Mouse (Mus musculus): ENCODE data around the gene Cntn6.
A peak's percentile ranks its signal among the peaks of the same experiment; 100 is the strongest.

Gene Cntn6

DNA sequence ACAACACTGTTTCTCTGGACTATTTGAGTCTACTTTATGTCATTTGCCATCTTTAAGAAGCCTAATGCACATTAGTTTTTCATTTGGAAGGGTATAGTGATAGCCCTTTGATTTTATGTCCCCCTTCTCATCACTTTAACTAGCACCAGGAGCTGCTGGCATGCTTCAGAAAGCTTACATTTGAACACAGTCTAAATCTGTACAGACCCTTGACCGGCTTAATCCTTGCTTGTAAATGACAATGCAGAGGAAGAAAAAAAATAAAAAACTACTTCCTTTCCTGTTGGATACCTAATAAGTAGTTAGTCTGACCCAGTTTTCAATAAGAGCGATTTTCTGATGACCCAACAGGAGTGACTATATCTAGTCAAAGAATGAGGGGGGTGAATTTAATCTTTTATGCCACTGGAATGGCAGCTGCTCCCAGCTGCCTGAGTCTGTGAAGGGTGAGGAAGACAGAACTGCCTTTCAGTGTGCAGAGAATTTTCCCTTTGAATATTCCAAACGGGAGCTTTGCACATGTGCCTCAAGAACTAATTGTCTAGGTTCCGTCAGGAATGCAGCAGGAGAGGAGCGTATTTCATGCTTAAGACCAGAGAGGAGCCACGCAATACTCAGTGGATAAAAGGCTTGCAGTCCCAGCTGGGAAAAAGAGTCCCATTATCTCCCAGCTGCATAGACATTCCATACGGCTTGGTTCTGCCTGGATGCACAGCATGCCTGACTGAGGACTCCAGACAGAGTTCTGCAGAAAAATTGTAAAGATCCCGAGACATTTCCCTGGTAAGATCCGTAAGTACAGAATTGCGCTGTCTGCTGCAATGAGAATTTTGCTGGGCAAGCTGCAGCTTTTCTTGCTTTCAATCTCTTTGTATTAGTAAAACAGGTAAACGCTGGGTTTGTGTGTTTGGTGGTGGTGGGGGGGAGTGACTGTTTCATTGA, at the start of gene Cntn6:
Cntn6 (plus strand) TSS at position 301 of the 942 bp plus-strand sequence.
- DNase-seq (ENCODE audit: extremely low spot score) = peak; percentile 25

DNA sequence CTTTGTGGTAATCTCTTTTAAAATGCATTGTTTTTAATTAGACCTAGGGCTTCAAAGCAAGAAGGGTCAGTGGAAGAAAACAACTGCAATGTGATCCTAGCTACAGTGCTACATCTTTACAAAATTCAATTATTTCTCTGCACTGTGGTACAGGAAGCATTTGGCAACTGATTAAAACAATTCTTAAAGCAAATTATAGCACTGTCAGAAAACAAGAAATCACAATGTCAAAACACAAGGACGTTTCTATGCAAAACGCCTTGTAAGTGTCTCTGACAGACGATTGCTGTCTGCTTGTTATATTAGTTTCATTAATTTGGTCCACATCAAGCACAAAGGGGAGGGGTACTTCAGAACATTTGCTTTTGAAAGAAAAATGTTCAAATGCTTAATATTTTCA, 48.9 kb upstream of the Cntn6 start:
- DNase-seq (ENCODE audit: extremely low spot score) = no peak

DNA sequence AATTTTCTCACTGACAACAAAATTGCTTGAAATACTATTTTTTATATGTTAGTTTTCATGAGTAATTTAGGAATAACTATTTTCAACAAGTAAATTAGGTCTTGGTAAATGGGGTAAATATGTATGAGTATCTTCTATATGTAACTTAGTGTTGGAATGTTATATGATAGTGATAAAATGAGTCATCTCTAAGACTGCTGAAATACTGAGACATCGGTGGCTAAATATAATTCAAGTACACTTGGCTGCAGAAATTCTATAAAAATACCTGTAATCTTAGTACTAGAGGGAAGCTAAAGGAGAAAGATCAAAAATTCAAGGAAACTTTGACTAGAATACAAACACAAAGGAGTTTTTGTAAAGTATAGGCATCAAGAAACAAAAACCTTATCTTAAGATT, 21.9 kb upstream of the Cntn6 start:
- no peak for DNase-seq (ENCODE audit: extremely low spot score)

DNA sequence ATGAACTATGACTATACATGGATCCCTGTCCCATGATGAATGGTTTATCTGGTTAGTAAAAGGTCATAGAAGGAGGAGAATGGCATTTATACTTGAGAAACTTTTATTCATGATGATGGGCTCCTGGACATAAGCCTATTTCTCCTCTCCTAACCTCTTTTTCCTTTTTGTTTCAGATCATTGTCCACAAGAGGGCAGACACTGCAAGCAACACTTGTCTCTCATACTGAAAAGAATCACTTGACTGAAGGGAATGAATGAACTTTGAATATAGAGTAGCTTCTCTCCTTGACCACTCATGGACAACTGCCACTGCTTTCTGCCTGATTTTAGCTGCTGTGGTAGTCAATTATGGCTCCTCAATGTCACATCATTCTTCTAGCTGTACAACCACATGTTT, 13.3 kb upstream of the Cntn6 start:
- peak; percentile 4 for DNase-seq (ENCODE audit: extremely low spot score)

DNA sequence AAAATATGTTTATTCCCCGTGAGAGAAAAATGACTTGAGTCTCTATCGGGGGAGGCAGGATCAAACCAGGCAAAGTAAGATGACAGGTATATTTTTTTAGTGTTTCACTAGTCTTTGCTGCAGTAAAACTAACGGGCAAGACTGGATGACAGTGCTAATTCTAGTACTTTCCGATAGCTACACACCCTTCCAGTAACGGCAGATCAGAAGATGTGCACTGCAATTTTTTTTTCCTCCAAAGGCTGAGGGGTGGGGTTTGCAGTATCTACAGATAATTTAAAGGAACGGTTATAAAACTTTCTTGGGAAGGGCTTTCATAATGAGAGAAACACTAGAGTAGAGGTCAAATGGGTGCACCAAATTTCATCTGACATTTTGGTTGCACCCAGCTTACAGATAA, 869 bp downstream of the Cntn6 start:
- no peak for DNase-seq (ENCODE audit: extremely low spot score)

DNA sequence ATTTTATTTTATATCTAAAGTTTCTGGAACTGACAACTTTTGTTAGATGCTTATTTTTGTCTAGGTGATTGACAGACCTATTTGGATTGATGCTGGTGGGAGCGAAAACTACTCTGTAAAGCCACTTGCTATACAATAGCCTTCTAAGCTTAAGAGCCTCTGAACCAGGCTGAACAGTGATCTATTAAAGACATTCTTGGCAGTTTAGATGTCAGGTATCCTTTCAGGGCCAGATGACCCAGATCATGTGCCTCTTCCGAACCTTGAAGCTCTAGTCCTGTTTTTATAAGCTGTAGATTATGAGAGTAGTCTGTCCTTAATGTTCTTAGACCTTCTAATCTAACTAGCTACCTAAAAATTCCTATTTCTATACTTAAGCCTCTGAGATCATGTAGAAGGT, 3.2 kb downstream of the Cntn6 start:
- no peak for DNase-seq (ENCODE audit: extremely low spot score)

DNA sequence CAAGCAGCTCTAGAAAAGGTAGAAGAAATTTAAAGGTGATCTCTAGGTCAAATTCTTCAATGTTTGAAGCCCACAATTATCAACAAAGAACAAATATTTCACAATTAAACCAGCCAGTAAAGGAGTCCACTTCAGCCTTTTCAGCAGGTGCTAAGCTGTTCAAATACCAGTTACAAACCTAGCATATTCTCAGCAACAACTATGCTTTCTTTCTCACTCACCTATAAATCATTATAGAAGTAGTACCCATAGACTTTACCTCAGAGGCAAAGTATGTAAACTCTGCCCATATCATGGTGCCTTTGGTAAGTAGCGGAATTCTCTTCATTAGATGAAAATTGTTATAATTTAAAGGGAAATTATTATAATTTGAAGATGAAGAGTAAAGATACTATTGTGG, 71.4 kb downstream of the Cntn6 start:
- no peak for DNase-seq (ENCODE audit: extremely low spot score)

DNA sequence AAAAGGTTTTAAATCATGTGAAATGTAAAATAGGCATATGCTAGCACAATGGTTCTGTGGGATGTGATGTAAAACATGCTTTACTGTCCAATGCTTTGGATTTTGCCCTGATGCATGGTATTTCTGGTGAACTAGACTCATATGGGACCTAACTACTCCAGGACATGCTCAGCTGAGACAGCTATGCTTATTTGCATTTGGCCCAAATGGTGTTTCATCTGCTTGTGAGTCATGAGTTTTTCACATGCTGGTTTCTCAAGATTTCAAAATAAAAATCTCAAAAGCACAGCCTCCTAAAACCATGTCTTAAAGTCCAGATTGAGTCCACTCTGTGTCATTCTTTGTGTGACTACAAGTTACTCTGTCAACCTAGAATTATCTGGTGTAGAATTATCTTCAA, 77.0 kb downstream of the Cntn6 start:
- no peak for DNase-seq (ENCODE audit: extremely low spot score)

DNA sequence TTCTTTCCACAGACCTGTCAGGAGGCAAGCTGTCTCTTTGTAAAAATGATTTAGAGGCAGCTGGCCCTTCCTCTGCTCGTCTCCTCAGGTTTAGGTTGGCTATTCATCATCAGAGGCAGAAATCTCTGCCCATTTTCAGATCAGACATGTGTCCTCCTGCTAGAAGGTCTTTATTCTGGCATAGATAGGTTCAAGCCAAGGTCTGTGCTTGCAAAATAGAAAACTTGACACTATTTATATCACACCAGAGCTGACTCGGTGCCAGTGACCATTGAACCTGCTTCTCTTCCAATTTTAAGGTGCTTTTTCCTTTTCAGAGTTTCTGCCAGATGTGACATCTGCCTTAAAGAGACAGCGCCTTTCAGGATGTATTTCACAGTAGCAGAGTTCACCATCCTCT, 95.4 kb downstream of the Cntn6 start:
- DNase-seq (ENCODE audit: extremely low spot score) = no peak

DNA sequence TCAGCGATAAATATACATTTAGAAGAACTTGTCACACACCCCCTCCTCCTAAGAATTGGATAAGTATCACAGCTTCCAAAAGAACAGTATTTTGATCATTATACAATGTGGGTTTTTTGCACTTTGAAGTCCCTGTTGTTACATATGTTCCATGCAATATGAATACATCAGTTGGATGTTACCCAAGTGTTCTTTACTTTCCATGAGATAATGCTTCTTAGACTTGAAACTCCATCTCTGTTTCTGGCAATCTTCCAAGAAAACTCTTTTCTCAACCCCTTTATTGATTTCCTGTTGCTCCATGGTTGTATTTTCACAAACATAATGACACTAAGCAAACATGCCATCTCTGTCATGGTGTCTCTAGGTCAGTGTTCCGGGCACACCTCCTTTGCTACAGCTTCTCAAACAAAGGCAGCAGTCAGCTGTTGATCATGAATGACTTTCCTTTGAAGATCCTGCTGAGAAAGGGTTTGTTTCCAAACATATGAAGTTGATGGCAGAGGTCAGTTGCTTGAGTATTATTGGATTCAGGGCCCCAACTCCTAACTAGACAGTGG, 108.3 kb downstream of the Cntn6 start:
- no peak for DNase-seq (ENCODE audit: extremely low spot score)

DNA sequence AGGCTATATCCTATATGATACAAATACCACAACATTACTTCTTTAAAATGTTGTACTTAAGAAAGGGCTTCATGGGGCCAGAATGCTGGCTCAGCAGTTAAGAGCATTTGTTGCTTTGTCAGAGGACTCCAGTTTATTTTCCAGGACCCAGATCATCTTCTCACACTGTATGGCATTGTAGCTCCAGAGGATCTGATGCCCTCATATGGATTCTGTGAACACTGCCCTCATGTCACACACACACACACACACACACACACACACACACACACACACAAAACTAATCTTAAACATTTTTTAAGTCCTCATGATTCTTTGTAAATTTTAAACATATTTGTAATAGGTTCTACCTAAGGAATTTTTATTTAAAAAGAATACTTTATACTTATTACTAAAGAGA, 110.3 kb downstream of the Cntn6 start:
- DNase-seq (ENCODE audit: extremely low spot score) = no peak

DNA sequence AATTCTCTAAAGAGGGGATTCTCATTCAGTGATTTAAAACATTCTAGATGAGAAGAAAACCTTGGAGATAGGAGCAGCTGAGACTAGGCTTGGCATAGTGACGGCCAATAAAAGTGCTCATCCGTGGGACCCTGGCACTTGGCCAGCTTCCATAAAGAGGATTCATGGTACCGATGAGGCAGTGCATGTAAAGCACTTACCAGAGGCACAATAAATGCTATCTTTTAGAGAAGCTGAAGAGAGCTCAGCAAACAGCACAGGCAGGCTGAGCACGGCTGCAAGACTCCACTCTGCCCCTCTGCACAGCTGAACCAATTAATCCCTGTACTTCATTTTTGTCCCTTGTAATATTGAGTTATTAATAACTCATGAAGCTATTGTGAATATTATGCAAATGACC, 110.8 kb downstream of the Cntn6 start:
- DNase-seq (ENCODE audit: extremely low spot score) = no peak

DNA sequence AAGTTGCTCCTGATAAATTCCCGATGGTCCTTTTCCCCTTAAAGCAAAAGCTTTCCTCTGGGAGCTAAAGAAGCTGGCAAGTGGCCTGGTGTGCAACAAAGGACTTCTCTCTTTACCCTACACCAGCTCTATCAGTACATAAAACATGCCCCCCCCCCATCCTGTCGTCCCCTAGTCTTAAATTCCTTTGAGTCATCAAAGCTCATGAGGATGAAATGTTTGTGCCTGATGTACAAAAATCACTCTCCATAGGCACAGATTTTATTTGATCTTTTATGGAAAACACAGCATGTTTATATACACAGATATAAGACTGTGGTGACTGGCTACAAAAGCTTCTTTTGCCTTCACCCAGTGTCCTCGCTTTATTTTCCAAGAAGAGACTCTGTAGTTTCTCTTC, 112.6 kb downstream of the Cntn6 start:
- DNase-seq (ENCODE audit: extremely low spot score) = no peak

DNA sequence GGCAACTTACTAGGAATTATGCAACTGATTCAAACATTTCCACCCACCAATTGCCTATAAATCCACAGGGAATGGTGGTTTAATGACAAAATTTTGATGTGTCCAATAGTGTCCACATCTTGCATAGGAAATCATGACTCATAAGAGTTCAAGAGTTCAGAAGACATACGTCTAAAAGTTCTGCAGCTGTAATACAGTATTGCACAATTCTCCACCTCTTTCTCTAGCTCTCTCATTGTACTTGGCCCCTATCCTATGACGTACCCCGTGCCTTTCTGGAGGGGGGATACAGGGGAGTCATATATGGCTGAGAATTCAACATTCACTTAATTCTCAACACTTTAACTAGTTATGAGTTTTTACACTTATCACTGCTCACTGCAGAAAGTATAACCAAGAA, 160.9 kb downstream of the Cntn6 start:
- DNase-seq (ENCODE audit: extremely low spot score) = no peak

DNA sequence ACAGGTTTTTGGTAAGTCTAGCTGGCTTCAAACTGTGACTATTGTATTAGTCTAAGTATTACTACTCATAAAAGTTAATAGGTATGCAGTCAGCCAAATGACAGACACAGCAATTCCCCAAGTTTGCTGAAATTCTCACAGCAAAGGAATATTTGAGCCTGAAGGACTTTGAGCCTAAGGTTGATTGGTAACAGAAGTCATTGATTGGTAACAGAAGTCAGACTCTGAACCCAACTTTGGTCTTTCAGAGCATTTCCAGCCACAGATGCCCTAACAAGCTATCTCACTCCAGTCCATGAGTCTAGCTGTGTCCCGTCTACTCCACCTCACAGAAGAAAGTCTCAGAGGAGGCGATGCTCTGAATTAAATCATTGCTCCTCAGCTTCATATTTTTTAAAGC, 176.1 kb downstream of the Cntn6 start:
- DNase-seq (ENCODE audit: extremely low spot score) = no peak

DNA sequence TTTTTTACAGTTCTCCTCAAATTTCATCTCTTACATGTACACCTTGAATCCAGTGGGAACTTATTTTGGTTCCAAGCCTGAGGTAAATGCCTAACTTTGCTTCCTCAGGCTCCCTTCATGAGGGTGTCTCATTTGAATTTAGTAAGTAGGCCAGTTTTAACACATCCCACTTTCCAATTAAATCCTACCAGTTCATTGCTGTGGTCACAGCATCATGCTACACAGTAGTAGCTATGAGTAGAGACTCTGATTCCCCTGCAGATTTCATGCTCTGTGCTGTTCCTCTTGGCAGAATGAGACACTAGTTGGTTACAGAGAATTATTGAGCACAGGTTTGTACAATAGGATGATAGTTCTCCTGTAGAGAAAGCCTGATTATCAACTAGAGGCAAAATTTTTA, 181.7 kb downstream of the Cntn6 start:
- no peak for DNase-seq (ENCODE audit: extremely low spot score)

DNA sequence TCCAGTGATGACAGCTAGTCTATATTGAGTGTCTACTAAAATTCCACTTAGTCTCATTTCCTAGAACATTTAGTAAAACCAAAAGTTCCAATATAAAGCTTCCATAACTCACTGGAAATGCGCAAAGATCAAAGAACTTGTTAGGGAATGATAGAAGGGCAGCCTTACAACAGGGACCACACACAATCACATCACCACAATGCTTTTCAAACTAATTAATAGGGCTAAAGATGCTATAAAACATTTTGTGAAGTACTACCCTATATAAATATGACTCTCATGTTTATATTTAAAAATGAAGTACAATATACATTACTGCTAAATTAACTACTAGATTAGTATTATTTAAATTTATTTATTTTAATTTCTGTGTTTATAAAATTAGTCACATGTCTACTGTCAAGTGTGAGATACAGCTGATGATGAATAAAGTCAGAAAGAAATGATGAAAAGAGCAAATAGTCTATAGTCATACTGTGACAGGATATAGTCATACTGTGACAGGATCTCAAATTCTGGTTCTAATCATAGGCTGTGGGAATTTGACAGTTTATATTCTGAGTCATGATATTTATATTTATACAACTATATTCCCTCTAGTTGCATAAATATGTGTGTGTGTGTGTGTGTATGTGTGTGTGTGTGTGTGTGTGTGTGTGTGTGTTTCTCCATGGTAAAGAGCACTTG, 187.4 kb downstream of the Cntn6 start:
- no peak for DNase-seq (ENCODE audit: extremely low spot score)

DNA sequence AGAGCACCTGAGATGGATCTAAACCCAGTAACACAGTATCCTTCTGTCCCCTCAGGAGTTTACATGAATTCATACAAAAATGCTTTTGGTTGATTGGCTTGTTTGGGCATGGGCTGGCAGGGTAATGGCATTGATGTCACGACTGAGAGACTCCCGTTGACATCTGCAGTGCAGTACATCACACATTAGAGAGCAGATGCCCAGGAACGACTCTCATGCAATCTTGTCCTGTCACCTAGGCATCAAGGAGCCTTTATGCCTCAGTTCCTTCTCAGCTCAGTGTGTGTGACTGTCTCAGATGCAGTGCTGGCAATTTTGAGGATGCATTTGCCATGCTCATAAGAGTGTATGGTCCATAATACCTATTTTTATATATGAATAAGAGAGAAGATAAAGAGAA, 195.4 kb downstream of the Cntn6 start:
- DNase-seq (ENCODE audit: extremely low spot score) = no peak

DNA sequence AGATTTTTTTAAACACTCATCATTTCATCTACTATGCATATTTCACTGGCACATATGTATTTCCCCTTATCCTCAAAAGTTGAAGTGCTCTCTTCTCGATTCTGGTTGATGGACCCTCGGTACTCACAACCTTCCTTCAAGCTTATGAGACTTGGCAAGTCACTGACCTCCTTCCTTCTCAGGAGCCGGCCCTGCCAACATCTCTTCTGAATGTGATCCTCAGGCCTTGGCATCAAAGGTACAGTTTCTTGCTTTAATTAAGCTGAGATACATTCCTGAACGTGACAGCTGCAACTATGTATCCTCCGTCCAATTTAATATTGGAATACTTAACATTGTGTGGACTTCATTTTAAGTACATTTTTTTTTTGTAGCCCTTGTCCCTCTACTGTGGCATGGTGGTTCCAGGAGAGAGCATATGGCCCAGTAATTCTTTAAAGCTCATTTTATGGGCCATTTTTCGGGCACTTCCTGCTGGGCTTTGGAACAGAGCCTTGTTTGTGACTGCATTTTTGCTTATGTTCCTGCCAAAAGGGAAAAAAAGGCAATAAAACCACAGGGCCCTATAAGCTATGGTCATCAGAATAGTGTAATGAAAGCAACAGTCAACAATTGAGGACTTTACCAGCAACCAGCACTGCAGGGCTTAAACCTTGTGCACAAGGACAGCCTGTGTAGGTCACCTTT, 196.0 kb downstream of the Cntn6 start:
- no peak for DNase-seq (ENCODE audit: extremely low spot score)

DNA sequence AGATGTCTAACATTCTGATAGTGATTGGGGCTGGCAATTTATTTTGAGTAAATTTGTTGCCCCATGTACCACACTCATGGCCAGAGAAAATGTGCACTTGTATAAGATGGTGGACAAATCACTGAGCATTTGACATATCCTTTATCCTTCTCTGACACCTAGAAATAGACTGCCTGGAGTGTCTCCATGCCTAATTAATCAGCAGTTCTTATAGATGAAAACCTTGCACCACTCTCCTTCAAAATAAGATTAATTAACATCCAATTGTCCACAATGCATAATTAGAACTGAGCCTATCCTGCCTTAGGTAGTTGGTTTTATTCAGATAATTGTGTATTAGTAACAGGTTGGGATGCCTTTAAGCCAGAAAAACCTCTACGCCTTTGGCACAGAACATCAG, 236.0 kb downstream of the Cntn6 start:
- DNase-seq (ENCODE audit: extremely low spot score) = no peak

DNA sequence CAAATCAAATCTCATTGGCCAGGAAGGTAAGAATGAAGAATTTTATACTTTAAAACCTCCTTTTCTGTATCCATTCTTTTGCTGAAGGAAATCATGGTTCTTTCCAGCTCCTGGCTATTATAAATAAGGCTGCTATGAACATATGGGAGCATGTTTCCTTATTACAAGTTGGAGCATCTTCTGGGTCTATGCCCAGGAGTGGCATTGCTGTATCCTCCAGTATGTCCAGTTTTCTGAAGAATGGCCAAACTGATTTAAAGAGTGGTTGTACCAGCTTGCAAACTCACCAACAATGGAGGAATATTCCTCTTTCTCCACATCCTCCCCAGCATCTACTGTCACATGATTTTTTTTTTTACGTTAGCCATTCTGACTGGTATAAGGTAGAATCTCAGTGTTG, 241.7 kb downstream of the Cntn6 start:
- DNase-seq (ENCODE audit: extremely low spot score) = no peak

DNA sequence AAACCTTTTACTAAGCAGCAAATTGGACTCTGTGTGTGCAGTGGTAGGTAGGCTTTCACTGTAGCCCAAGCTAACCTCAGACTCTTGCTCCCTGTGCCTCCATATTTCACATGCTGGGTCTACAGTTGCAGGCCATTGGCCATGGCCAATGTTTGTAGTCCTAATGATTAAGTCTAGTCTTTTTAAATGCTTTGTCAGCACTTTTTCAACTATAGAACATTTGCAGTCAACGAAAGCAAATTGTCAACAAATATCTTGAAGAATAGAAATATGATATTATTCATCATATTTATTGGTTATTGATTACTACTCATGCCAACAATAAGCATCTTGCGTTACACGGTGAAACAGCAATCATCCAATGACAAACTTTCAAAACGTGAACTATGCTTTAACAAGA, 246.4 kb downstream of the Cntn6 start:
- no peak for DNase-seq (ENCODE audit: extremely low spot score)

Measured in embryo, embryonic 9.5 days (tissue).